Mouse (Mus musculus): Measurements from ENCODE around the gene Ephx1.
"Not testable (repeated sequence)": the region's sequence is repeated elsewhere in the genome, so short reads cannot be mapped to it uniquely, and the experiment has no call there.

The Ephx1 gene

GRCm38 (mm10) chr1:181020756-181021487, at the start of gene Ephx1:
Gene Ephx1, minus strand, starts transcription at chr1:181020904.
- no peaks in the 10 kb centered on the region for H3K36me3 ChIP-seq (ENCODE audit: control insufficient read depth, insufficient read depth, low read length, poor library complexity, severe bottlenecking)
- no peak for DNase-seq (ENCODE audit: low read depth, low spot score)
- H3K27me3 ChIP-seq (ENCODE audit: control insufficient read depth, insufficient read depth, low read length, poor library complexity, severe bottlenecking), result no peaks in the 10 kb centered on the region

GRCm38 (mm10) chr1:181069671-181070070, 49.0 kb upstream of the Ephx1 start:
- no peak for DNase-seq (ENCODE audit: low read depth, low spot score)
- H3K27me3 ChIP-seq (ENCODE audit: control insufficient read depth, insufficient read depth, low read length, poor library complexity, severe bottlenecking), result no peaks in the 10 kb centered on the region
- H3K36me3 ChIP-seq (ENCODE audit: control insufficient read depth, insufficient read depth, low read length, poor library complexity, severe bottlenecking), result no peaks in the 10 kb centered on the region

- Histone ChIP-seq H3K27me3 (ENCODE audit: control insufficient read depth, insufficient read depth, low read length, poor library complexity, severe bottlenecking) (no peaks in the 10 kb centered on the region), H3K36me3 (ENCODE audit: control insufficient read depth, insufficient read depth, low read length, poor library complexity, severe bottlenecking) (no peaks in the 10 kb centered on the region)
- no peak for DNase-seq (ENCODE audit: low read depth, low spot score)
Measured at GRCm38 (mm10) chr1:181068344-181068743, 47.6 kb upstream of the Ephx1 start.

GRCm38 (mm10) chr1:181064648-181065047, 43.9 kb upstream of the Ephx1 start:
- no peak for DNase-seq (ENCODE audit: low read depth, low spot score)
- no peaks in the 10 kb centered on the region for H3K36me3 ChIP-seq (ENCODE audit: control insufficient read depth, insufficient read depth, low read length, poor library complexity, severe bottlenecking)
- no peaks in the 10 kb centered on the region for H3K27me3 ChIP-seq (ENCODE audit: control insufficient read depth, insufficient read depth, low read length, poor library complexity, severe bottlenecking)

- H3K27me3 ChIP-seq (ENCODE audit: control insufficient read depth, insufficient read depth, low read length, poor library complexity, severe bottlenecking), result no peaks in the 10 kb centered on the region
- DNase-seq (ENCODE audit: low read depth, low spot score), result no peak
- H3K36me3 ChIP-seq (ENCODE audit: control insufficient read depth, insufficient read depth, low read length, poor library complexity, severe bottlenecking), result no peaks in the 10 kb centered on the region
Measured at GRCm38 (mm10) chr1:181063991-181064390, 43.3 kb upstream of the Ephx1 start.

- Histone ChIP-seq H3K27me3 (ENCODE audit: control insufficient read depth, insufficient read depth, low read length, poor library complexity, severe bottlenecking) (no peaks in the 10 kb centered on the region), H3K36me3 (ENCODE audit: control insufficient read depth, insufficient read depth, low read length, poor library complexity, severe bottlenecking) (no peaks in the 10 kb centered on the region)
- no peak for DNase-seq (ENCODE audit: low read depth, low spot score)
Measured at GRCm38 (mm10) chr1:181061784-181062485, 41.2 kb upstream of the Ephx1 start.

- H3K36me3 ChIP-seq (ENCODE audit: control insufficient read depth, insufficient read depth, low read length, poor library complexity, severe bottlenecking), result no peaks in the 10 kb centered on the region
- no peak for DNase-seq (ENCODE audit: low read depth, low spot score)
- no peaks in the 10 kb centered on the region for H3K27me3 ChIP-seq (ENCODE audit: control insufficient read depth, insufficient read depth, low read length, poor library complexity, severe bottlenecking)
Measured at GRCm38 (mm10) chr1:181052898-181053297, 32.2 kb upstream of the Ephx1 start.

- H3K27me3 ChIP-seq (ENCODE audit: control insufficient read depth, insufficient read depth, low read length, poor library complexity, severe bottlenecking), result no peaks in the 10 kb centered on the region
- H3K36me3 ChIP-seq (ENCODE audit: control insufficient read depth, insufficient read depth, low read length, poor library complexity, severe bottlenecking), result no peaks in the 10 kb centered on the region
- DNase-seq (ENCODE audit: low read depth, low spot score), result no peak
Measured at GRCm38 (mm10) chr1:181050937-181051336, 30.2 kb upstream of the Ephx1 start, which contains the start of gene 9130409I23Rik. Gene 9130409I23Rik, plus strand, starts transcription at chr1:181051237.

GRCm38 (mm10) chr1:181049328-181049842, 28.7 kb upstream of the Ephx1 start:
- Histone ChIP-seq H3K27me3 (ENCODE audit: control insufficient read depth, insufficient read depth, low read length, poor library complexity, severe bottlenecking) (no peaks in the 10 kb centered on the region), H3K36me3 (ENCODE audit: control insufficient read depth, insufficient read depth, low read length, poor library complexity, severe bottlenecking) (no peaks in the 10 kb centered on the region)
- peak; percentile 11 for DNase-seq (ENCODE audit: low read depth, low spot score)

GRCm38 (mm10) chr1:181047520-181047919, 26.8 kb upstream of the Ephx1 start:
- no peaks in the 10 kb centered on the region for H3K27me3 ChIP-seq (ENCODE audit: control insufficient read depth, insufficient read depth, low read length, poor library complexity, severe bottlenecking)
- no peaks in the 10 kb centered on the region for H3K36me3 ChIP-seq (ENCODE audit: control insufficient read depth, insufficient read depth, low read length, poor library complexity, severe bottlenecking)
- no peak for DNase-seq (ENCODE audit: low read depth, low spot score)

- DNase-seq (ENCODE audit: low read depth, low spot score), result peak; percentile 82
Measured at GRCm38 (mm10) chr1:181039652-181040051, 18.9 kb upstream of the Ephx1 start.

GRCm38 (mm10) chr1:181037623-181038022, 16.9 kb upstream of the Ephx1 start:
- no peak for DNase-seq (ENCODE audit: low read depth, low spot score)
- no peaks in the 10 kb centered on the region for H3K27me3 ChIP-seq (ENCODE audit: control insufficient read depth, insufficient read depth, low read length, poor library complexity, severe bottlenecking)
- H3K36me3 ChIP-seq (ENCODE audit: control insufficient read depth, insufficient read depth, low read length, poor library complexity, severe bottlenecking), result no peaks in the 10 kb centered on the region

More at GRCm38 (mm10) chr1:181039652-181040051, 18.9 kb upstream of the Ephx1 start:
- no peaks in the 10 kb centered on the region for H3K27me3 ChIP-seq (ENCODE audit: control insufficient read depth, insufficient read depth, low read length, poor library complexity, severe bottlenecking)
- no peaks in the 10 kb centered on the region for H3K36me3 ChIP-seq (ENCODE audit: control insufficient read depth, insufficient read depth, low read length, poor library complexity, severe bottlenecking)

- not testable (repeated sequence) for DNase-seq (ENCODE audit: low read depth, low spot score); H3K27me3 ChIP-seq (ENCODE audit: control insufficient read depth, insufficient read depth, low read length, poor library complexity, severe bottlenecking); H3K36me3 ChIP-seq (ENCODE audit: control insufficient read depth, insufficient read depth, low read length, poor library complexity, severe bottlenecking)
Measured at GRCm38 (mm10) chr1:181035015-181035778, 14.5 kb upstream of the Ephx1 start.

- DNase-seq (ENCODE audit: low read depth, low spot score), result peak; percentile 93
- no peaks in the 10 kb centered on the region for H3K27me3 ChIP-seq (ENCODE audit: control insufficient read depth, insufficient read depth, low read length, poor library complexity, severe bottlenecking)
- no peaks in the 10 kb centered on the region for H3K36me3 ChIP-seq (ENCODE audit: control insufficient read depth, insufficient read depth, low read length, poor library complexity, severe bottlenecking)
Measured at GRCm38 (mm10) chr1:181022265-181022664, 1.6 kb upstream of the Ephx1 start.

GRCm38 (mm10) chr1:181021488-181021865, 773 bp upstream of the Ephx1 start:
- no peaks in the 10 kb centered on the region for H3K27me3 ChIP-seq (ENCODE audit: control insufficient read depth, insufficient read depth, low read length, poor library complexity, severe bottlenecking)
- no peaks in the 10 kb centered on the region for H3K36me3 ChIP-seq (ENCODE audit: control insufficient read depth, insufficient read depth, low read length, poor library complexity, severe bottlenecking)
- DNase-seq (ENCODE audit: low read depth, low spot score), result no peak

All from splenic B cell, adult 2 months (primary cell).